Mouse (Mus musculus) liver, embryonic 11.5 days (tissue): Measurements from ENCODE around the gene Foxp1. TPM values are rescaled to one million over a fixed set of nuclear protein-coding genes. Genes with fewer than 3 reads are reported as not detected.

Experiments used
- ATAC-seq: fragments of 200-750 bp; cut with Nextera tagmentation; replicated peaks from 2 replicates; pipeline ENCODE4 v1.8.0; 2017; ENCODE audit warnings: moderate number of reproducible peaks, mild to moderate bottlenecking, moderate TSS enrichment, moderate library complexity; ENCODE audit not compliant: low FRiP score
- DNase-seq: peaks from one replicate; pipeline ENCODE4 v3.0.0-alpha.2; 2017; ENCODE audit warnings: low spot score
- H3K27ac ChIP-seq: fragments of 300-500 bp; sonication (generic); 2 replicates; pipeline ENCODE4 v1.5.1; 2014; ENCODE audit warnings: mild to moderate bottlenecking, low read depth, low read length, control low read depth
- H3K27me3 ChIP-seq: fragments of 300-500 bp; sonication (generic); replicated peaks from 2 replicates; pipeline ENCODE4 v1.6.1; 2014; ENCODE audit warnings: low read length, mixed read lengths; ENCODE audit not compliant: control insufficient read depth, insufficient read depth
- H3K36me3 ChIP-seq: fragments of 300-500 bp; sonication (generic); 2 replicates; pipeline ENCODE4 v1.6.1; 2014; ENCODE audit warnings: mild to moderate bottlenecking, low read length, moderate library complexity, mixed read lengths; ENCODE audit not compliant: control insufficient read depth, insufficient read depth
- H3K4me1 ChIP-seq: fragments of 300-500 bp; sonication (generic); replicated peaks from 2 replicates; pipeline ENCODE4 v1.6.1; 2014; ENCODE audit warnings: low read length, mixed read lengths; ENCODE audit not compliant: control insufficient read depth, insufficient read depth
- H3K4me2 ChIP-seq: fragments of 300-500 bp; sonication (generic); 2 replicates; pipeline ENCODE4 v1.6.1; 2014; ENCODE audit warnings: mild to moderate bottlenecking, control low read depth, moderate library complexity
- H3K4me3 ChIP-seq: fragments of 300-500 bp; sonication (generic); 2 replicates; pipeline ENCODE4 v1.5.1; 2014; ENCODE audit warnings: low read depth, low read length, control low read depth
- H3K9ac ChIP-seq: fragments of 300-500 bp; sonication (generic); 2 replicates; pipeline ENCODE4 v1.6.1; 2014; ENCODE audit warnings: low read depth, low read length, control low read depth
- H3K9me3 ChIP-seq: fragments of 300-500 bp; sonication (generic); 2 replicates; pipeline ENCODE4 v1.6.1; 2016; ENCODE audit warnings: low read length, inconsistent platforms, mixed read lengths; ENCODE audit not compliant: control insufficient read depth
- WGBS: fragments of 180-500 bp; shearing (Covaris S2); extraction: QIAGEN DNeasy Blood & Tissue Kit; methylation state at CpG from one replicate; pipeline ENCODE4 v1.1.7; 2014; 5-methylcytosine and 5-hydroxymethylcytosine counted together
- polyA plus RNA-seq: library from polyadenylated mRNA; unstranded; fragments of >200 nt; fragmentation: Nextera tagmentation; extraction: Ambion mirVana; gene quantifications from 2 replicates; pipeline ENCODE4 v1.2.1, GENCODE M21; 2014

The Foxp1 gene
- polyA plus RNA-seq, 1 experiment from 2014 or later = 62.1 TPM

GRCm38 (mm10) chr6:99204052-99204779 lies 318.3 kb downstream of the Foxp1 start:
- 7% methylated on average over 14 of the region's 14 CpGs for WGBS
- peak; percentile 34 for DNase-seq
- no peaks in the 10 kb centered on the region for H3K27me3 ChIP-seq
- H3K36me3 ChIP-seq = no peaks in the 10 kb centered on the region
- no peaks in the 10 kb centered on the region for H3K9me3 ChIP-seq
- ATAC-seq = no peak
- no peak overlapping the region for H3K9ac ChIP-seq
- H3K27ac ChIP-seq = peak overlapping the region; percentile 38; the same call in 1 of the 2 replicates
- no peak overlapping the region for H3K4me3 ChIP-seq
- H3K4me2 ChIP-seq = peak overlapping the region; percentile 54
- peaks cover 42% of the 10 kb centered on the region for H3K4me1 ChIP-seq

GRCm38 (mm10) chr6:99203231-99203630 lies 319.3 kb downstream of the Foxp1 start:
- H3K27me3 ChIP-seq = no peaks in the 10 kb centered on the region
- ATAC-seq (no peak; the same call in 1 of the 2 replicates), DNase-seq (no peak)
- H3K9me3 ChIP-seq = no peaks in the 10 kb centered on the region
- H3K9ac ChIP-seq = no peak overlapping the region
- no peak overlapping the region for H3K27ac ChIP-seq
- H3K4me1 ChIP-seq = peaks cover 44% of the 10 kb centered on the region
- no peak overlapping the region for H3K4me3 ChIP-seq
- H3K36me3 ChIP-seq = no peaks in the 10 kb centered on the region
- peak overlapping the region; percentile 44 for H3K4me2 ChIP-seq
- WGBS = 34% methylated on average over 11 of the region's 11 CpGs

- WGBS = 87% methylated on average over 4 of the region's 4 CpGs
- Histone ChIP-seq H3K9ac (no peak overlapping the region), H3K9me3 (no peaks in the 10 kb centered on the region), H3K4me3 (no peak overlapping the region), H3K4me2 (peak overlapping the region; percentile 44), H3K27me3 (no peaks in the 10 kb centered on the region), H3K36me3 (no peaks in the 10 kb centered on the region), H3K4me1 (peaks cover 43% of the 10 kb centered on the region), H3K27ac (no peak overlapping the region)
- DNase-seq (no peak), ATAC-seq (no peak)
Measured at GRCm38 (mm10) chr6:99202781-99203180, 319.7 kb downstream of the Foxp1 start.

GRCm38 (mm10) chr6:99201271-99201705 lies 321.2 kb downstream of the Foxp1 start:
- H3K4me2 ChIP-seq = no peak overlapping the region
- peaks cover 33% of the 10 kb centered on the region for H3K4me1 ChIP-seq
- no peak for DNase-seq
- no peak overlapping the region for H3K9ac ChIP-seq
- no peaks in the 10 kb centered on the region for H3K27me3 ChIP-seq
- no peaks in the 10 kb centered on the region for H3K9me3 ChIP-seq
- no peak overlapping the region for H3K27ac ChIP-seq
- H3K4me3 ChIP-seq = no peak overlapping the region
- H3K36me3 ChIP-seq = no peaks in the 10 kb centered on the region
- WGBS = 37% methylated on average over 4 of the region's 4 CpGs
- no peak for ATAC-seq

- Histone ChIP-seq H3K4me1 (peaks cover 27% of the 10 kb centered on the region), H3K4me3 (no peak overlapping the region), H3K27ac (peak overlapping the region; percentile 30; the same call in 1 of the 2 replicates), H3K4me2 (peak overlapping the region; percentile 15; the same call in 1 of the 2 replicates), H3K9me3 (no peaks in the 10 kb centered on the region), H3K27me3 (no peaks in the 10 kb centered on the region), H3K36me3 (no peaks in the 10 kb centered on the region), H3K9ac (no peak overlapping the region)
- 28% methylated on average over 11 of the region's 11 CpGs for WGBS
- ATAC-seq = no peak
- no peak for DNase-seq
Measured at GRCm38 (mm10) chr6:99200656-99201055, 321.9 kb downstream of the Foxp1 start.

GRCm38 (mm10) chr6:99199277-99199676 lies 323.2 kb downstream of the Foxp1 start:
- Histone ChIP-seq H3K4me1 (peaks cover 14% of the 10 kb centered on the region; the same call in 1 of the 2 replicates), H3K27ac (no peak overlapping the region), H3K36me3 (no peaks in the 10 kb centered on the region)

GRCm38 (mm10) chr6:99193697-99194096 lies 328.8 kb downstream of the Foxp1 start:
- H3K36me3 ChIP-seq = no peaks in the 10 kb centered on the region
- WGBS = 28% methylated on average over 8 of the region's 8 CpGs
- H3K9ac ChIP-seq = no peak overlapping the region
- no peaks in the 10 kb centered on the region for H3K27me3 ChIP-seq
- DNase-seq (no peak), ATAC-seq (no peak)
- no peak overlapping the region for H3K4me2 ChIP-seq
- H3K4me1 ChIP-seq = peaks cover 6% of the 10 kb centered on the region
- no peak overlapping the region for H3K4me3 ChIP-seq
- H3K27ac ChIP-seq = no peak overlapping the region
- H3K9me3 ChIP-seq = no peaks in the 10 kb centered on the region

More at GRCm38 (mm10) chr6:99199277-99199676, 323.2 kb downstream of the Foxp1 start:
- no peak overlapping the region for H3K9ac ChIP-seq
- H3K9me3 ChIP-seq = no peaks in the 10 kb centered on the region
- DNase-seq = no peak
- H3K27me3 ChIP-seq = no peaks in the 10 kb centered on the region
- no peak for ATAC-seq
- 56% methylated on average over 4 of the region's 4 CpGs for WGBS
- no peak overlapping the region for H3K4me2 ChIP-seq
- H3K4me3 ChIP-seq = no peak overlapping the region

GRCm38 (mm10) chr6:99191636-99192137 lies 330.8 kb downstream of the Foxp1 start:
- Histone ChIP-seq H3K36me3 (no peaks in the 10 kb centered on the region), H3K9ac (no peak overlapping the region), H3K27ac (no peak overlapping the region), H3K4me2 (no peak overlapping the region), H3K4me1 (peaks cover 6% of the 10 kb centered on the region), H3K9me3 (no peaks in the 10 kb centered on the region), H3K4me3 (no peak overlapping the region), H3K27me3 (no peaks in the 10 kb centered on the region)
- DNase-seq (no peak), ATAC-seq (no peak)
- 74% methylated on average over 8 of the region's 8 CpGs for WGBS
